Mouse (Mus musculus) lung, postnatal 0 days (tissue): ENCODE data around the gene Upk2.

ENCODE experiments used
- CTCF ChIP-seq: IDR thresholded peaks from 2 replicates; pipeline ENCODE4 v1.5.1; 2016; ENCODE audit warnings: antibody characterized with exemption, mild to moderate bottlenecking
- EP300 ChIP-seq: IDR thresholded peaks from 2 replicates; pipeline ENCODE4 v1.6.1; 2016; ENCODE audit warnings: antibody characterized with exemption, mild to moderate bottlenecking, control low read depth

DNA sequence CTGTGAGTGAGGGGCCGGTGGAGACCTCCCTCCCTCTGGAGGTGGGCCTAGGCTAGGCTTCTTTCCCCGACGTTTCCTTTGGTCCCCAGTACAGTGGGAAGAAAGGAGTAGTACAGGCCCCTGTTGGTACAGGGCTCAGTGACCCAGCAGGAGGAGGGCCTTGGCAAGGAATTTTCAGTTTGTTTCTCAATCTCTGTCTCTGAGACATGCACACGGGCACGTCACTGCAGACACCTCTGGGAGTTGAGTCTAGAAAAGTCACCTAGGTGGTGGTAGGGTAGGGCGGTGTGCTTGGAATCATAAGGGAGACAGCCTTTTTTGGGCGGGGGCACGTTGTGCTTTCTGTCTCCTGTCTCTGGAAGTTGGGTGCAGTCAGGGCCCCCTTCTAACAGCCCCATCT lies 33.6 kb upstream of the Upk2 start:
- no peak for TF ChIP-seq CTCF
- no peak for TF ChIP-seq EP300
